Mouse (Mus musculus) embryonic facial prominence, embryonic 14.5 days (tissue): ENCODE measurements around the gene Samd4b. TPM values are rescaled to one million over a fixed set of nuclear protein-coding genes. Genes with fewer than 3 reads are reported as not detected.

Experiments used
- ATAC-seq: fragments of 200-750 bp; cut with Nextera tagmentation; 2 replicates; pipeline ENCODE4 v1.8.0; 2017; ENCODE audit warnings: low read depth, moderate number of reproducible peaks, moderate TSS enrichment
- DNase-seq: peaks from one replicate; pipeline ENCODE4 v3.0.0-alpha.2; 2015; ENCODE audit warnings: low spot score
- H3K27ac ChIP-seq: fragments of 300-500 bp; sonication (generic); replicated peaks from 2 replicates; pipeline ENCODE4 v1.5.1; 2014; ENCODE audit warnings: low read depth, mild to moderate bottlenecking, low read length, moderate library complexity
- H3K27me3 ChIP-seq: fragments of 300-500 bp; sonication (generic); replicated peaks from 2 replicates; pipeline ENCODE4 v1.6.1; 2014; ENCODE audit warnings: low read length; ENCODE audit not compliant: control insufficient read depth, insufficient read depth
- H3K36me3 ChIP-seq: fragments of 300-500 bp; sonication (generic); 2 replicates; pipeline ENCODE4 v1.6.1; 2014; ENCODE audit warnings: low read length, mixed read lengths; ENCODE audit not compliant: control insufficient read depth, insufficient read depth
- H3K4me1 ChIP-seq: fragments of 300-500 bp; sonication (generic); 2 replicates; pipeline ENCODE4 v1.6.1; 2014; ENCODE audit warnings: antibody characterized with exemption, low read length; ENCODE audit not compliant: control insufficient read depth, insufficient read depth
- H3K4me2 ChIP-seq: fragments of 300-500 bp; sonication (generic); 2 replicates; pipeline ENCODE4 v1.6.1; 2014; ENCODE audit warnings: low read depth, mild to moderate bottlenecking, low read length, moderate library complexity, mixed read lengths
- H3K4me3 ChIP-seq: fragments of 300-500 bp; sonication (generic); 2 replicates; pipeline ENCODE4 v1.5.1; 2014; ENCODE audit warnings: low read depth, mild to moderate bottlenecking, low read length
- H3K9ac ChIP-seq: fragments of 300-500 bp; sonication (generic); 2 replicates; pipeline ENCODE4 v1.6.1; 2014; ENCODE audit warnings: low read depth, mild to moderate bottlenecking, low read length, moderate library complexity, mixed read lengths
- H3K9me3 ChIP-seq: fragments of 300-500 bp; sonication (generic); 2 replicates; pipeline ENCODE4 v1.6.1; 2016; ENCODE audit warnings: low read length; ENCODE audit not compliant: control insufficient read depth
- WGBS: fragments of 180-500 bp; shearing (Covaris S2); extraction: QIAGEN DNeasy Blood & Tissue Kit; methylation state at CpG from one replicate; pipeline ENCODE4 v1.1.7; 2014; 5-methylcytosine and 5-hydroxymethylcytosine counted together
- polyA plus RNA-seq: library from polyadenylated mRNA; unstranded; fragments of >200 nt; fragmentation: Nextera tagmentation; extraction: Ambion mirVana; gene quantifications from 2 replicates; pipeline ENCODE4 v1.2.1, GENCODE M21; 2014

Gene Samd4b
- polyA plus RNA-seq, 1 experiment from 2014 or later = 33.8 TPM

DNA sequence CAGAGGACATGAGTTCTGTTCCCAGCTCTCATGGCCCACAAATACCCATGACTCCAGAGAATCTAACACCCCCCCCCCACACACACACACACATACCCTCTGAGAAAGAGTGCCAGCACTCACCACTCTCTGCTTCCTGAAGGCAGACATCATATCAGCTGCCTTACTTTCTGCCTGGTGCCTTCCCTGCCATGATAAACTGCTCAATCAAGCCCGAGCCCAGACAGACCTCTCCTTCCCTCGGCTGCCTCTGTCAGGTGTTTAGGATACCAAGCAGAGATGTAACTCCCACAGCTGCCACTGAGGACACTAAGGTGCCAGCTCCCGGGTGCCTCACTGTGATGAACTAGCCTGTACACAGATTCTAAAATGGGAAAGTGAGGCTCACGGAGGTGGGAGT is 13.5 kb downstream of the Samd4b start:
- Histone ChIP-seq H3K9me3 (no peaks in the 10 kb centered on the region), H3K4me3 (no peak overlapping the region), H3K4me1 (peaks cover 38% of the 10 kb centered on the region), H3K27ac (no peak overlapping the region), H3K9ac (no peak overlapping the region), H3K4me2 (no peak overlapping the region), H3K36me3 (0 out of 2 replicates have a peak, but pooled peaks cover 2% of the 10 kb centered on the region), H3K27me3 (no peaks in the 10 kb centered on the region)
- ATAC-seq (no peak), DNase-seq (no peak)
- WGBS = 69% methylated on average over 4 of the region's 4 CpGs

DNA sequence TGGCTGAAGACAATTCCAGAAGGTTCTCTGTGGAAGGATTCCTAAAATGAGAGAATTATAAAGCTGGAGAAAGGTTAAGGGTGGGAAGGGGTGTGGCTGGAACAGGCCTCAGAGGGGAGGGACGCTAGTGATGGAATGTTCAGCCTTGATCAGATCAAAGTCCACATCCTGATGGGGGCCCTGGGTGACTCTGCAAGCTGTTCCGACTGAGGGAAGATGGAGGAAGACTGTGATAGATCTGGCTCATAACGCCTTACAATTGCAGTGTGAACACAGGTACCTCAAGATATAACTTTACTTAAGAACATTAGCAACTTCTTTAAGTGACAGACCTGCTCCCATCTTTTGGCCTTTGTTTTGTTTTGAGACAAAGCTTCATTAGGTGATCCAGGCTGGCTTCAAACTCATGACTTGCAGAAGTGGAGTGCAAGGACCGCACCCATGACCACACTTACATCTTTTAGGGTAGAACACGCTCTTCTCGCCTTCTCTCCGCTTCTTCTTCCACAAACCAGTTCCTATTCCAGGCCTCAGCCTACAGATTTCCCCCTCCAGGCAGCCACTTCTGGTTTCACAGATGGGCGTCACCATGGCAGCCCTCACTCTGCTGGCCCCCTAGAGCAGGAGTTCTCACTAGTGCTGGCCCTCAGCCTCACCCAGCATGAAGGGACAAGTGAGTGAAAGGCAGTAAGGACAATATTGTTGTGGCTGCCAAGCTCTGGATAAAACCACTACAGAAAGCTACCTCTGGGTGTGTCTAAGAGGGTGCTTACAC is 14.2 kb downstream of the Samd4b start:
- H3K4me3 ChIP-seq = no peak overlapping the region
- no peaks in the 10 kb centered on the region for H3K9me3 ChIP-seq
- no peak overlapping the region for H3K27ac ChIP-seq
- no peak overlapping the region for H3K4me2 ChIP-seq
- no peaks in the 10 kb centered on the region for H3K27me3 ChIP-seq
- H3K36me3 ChIP-seq = 0 out of 2 replicates have a peak, but pooled peaks cover 2% of the 10 kb centered on the region
- no peak overlapping the region for H3K9ac ChIP-seq
- peaks cover 37% of the 10 kb centered on the region for H3K4me1 ChIP-seq
- no peak for DNase-seq
- no peak for ATAC-seq
- 73% methylated on average over 8 of the region's 8 CpGs for WGBS

DNA sequence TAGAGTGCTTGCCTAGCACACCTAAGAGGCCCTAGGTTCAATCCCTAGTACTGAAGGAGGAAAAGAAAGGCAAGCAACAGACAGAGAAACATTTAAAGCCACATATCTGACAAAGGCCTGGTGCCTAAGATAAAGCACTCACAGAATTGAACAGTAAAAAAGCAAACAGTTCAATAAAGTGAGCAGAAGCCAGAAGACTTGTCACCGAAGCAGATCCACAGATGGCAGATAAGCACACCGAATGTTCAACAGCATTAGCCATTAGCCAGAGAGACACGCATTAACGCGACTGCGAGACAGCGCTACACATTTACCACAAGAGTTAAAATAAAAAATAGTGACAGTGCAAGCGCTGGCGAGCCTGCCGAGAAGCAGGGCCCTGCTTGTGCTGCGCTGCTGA is 15.1 kb downstream of the Samd4b start:
- Histone ChIP-seq H3K4me1 (peaks cover 29% of the 10 kb centered on the region), H3K4me3 (no peak overlapping the region), H3K36me3 (0 out of 2 replicates have a peak, but pooled peaks cover 2% of the 10 kb centered on the region), H3K27me3 (no peaks in the 10 kb centered on the region), H3K9ac (no peak overlapping the region), H3K27ac (no peak overlapping the region), H3K9me3 (no peaks in the 10 kb centered on the region), H3K4me2 (no peak overlapping the region)
- 76% methylated on average over 11 of the region's 11 CpGs for WGBS
- DNase-seq (no peak), ATAC-seq (no peak)

DNA sequence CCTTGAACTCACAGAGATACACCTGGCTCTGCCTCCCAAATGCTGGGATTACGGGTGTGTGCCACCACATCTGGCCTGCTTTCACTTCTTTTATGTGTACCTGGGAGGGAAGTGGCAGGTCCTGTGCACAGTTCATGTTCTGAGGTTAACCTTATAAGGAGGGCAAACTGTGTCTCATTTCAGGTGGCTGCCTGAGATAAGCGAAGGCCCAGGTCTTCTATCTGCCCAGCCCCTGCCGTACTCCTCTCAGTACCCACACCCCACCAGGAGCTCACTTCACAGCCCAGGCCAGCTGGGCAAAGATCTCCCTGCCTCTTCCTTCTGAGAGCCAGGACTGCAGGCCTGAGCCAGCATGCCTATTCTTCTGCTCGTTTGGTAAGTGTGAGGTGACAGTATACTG is 16.2 kb downstream of the Samd4b start:
- H3K4me1 ChIP-seq = peaks cover 29% of the 10 kb centered on the region
- H3K36me3 ChIP-seq = 0 out of 2 replicates have a peak, but pooled peaks cover 2% of the 10 kb centered on the region
- ATAC-seq (no peak), DNase-seq (no peak)
- H3K9me3 ChIP-seq = no peaks in the 10 kb centered on the region
- no peak overlapping the region for H3K27ac ChIP-seq
- H3K27me3 ChIP-seq = no peaks in the 10 kb centered on the region
- 70% methylated on average over 4 of the region's 4 CpGs for WGBS
- no peak overlapping the region for H3K4me2 ChIP-seq
- no peak overlapping the region for H3K9ac ChIP-seq
- H3K4me3 ChIP-seq = no peak overlapping the region

DNA sequence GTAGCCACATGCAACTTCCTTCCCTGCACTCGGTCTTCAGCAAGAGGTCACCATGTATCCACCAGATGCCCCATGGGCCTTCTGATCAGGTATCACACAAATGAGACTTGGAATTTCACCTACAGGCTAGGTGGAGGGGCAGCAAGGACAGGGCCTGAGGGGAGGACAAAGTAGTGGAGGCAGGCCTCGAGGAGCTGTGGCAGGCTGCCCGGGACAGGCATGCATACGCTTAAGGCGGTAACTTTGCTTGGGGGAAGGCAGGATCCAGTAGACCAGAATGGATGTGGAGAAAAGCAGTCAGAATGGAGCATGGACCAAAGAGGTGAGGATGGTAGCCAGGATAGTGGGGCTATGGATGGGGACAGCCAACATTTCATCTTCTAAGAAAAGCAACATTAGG is 18.1 kb downstream of the Samd4b start:
- Histone ChIP-seq H3K27ac (no peak overlapping the region), H3K9me3 (no peaks in the 10 kb centered on the region), H3K4me1 (peaks cover 34% of the 10 kb centered on the region), H3K9ac (no peak overlapping the region), H3K4me3 (no peak overlapping the region), H3K4me2 (no peak overlapping the region), H3K36me3 (0 out of 2 replicates have a peak, but pooled peaks cover 2% of the 10 kb centered on the region), H3K27me3 (no peaks in the 10 kb centered on the region)
- WGBS = 60% methylated on average over 5 of the region's 5 CpGs
- no peak for ATAC-seq
- DNase-seq = no peak

DNA sequence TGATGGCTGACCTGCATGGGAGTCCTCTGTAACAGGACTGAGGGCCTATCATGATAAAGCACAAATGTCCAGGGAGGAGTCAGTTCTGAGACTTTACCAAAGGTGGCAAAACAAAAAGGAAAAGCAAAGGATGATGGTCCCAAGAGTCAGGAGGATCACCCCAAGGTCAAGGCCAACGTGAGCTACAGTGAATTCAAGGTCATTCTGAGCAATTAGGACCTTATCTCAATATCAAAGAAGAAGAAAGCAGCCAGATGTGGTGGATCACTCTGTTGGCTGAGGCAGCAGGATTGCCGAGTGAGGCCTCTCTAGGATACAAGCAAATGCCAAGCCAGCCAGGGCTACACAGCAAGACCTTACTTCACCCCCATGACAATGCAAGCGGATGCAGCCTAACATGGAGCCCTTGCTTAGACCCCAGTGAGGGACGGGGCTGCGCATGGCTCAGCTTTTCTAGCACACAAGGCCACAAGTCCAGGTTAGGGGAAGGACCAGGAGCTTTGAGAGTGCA is 19.3 kb downstream of the Samd4b start:
- ATAC-seq (no peak), DNase-seq (no peak)
- 64% methylated on average over 5 of the region's 5 CpGs for WGBS
- H3K36me3 ChIP-seq = 0 out of 2 replicates have a peak, but pooled peaks cover 2% of the 10 kb centered on the region
- H3K4me1 ChIP-seq = peaks cover 25% of the 10 kb centered on the region
- no peaks in the 10 kb centered on the region for H3K27me3 ChIP-seq
- H3K9me3 ChIP-seq = no peaks in the 10 kb centered on the region
- H3K9ac ChIP-seq = no peak overlapping the region
- H3K4me2 ChIP-seq = no peak overlapping the region
- H3K4me3 ChIP-seq = no peak overlapping the region
- 0 out of 2 replicates have a peak overlapping the region, but pooled peaks have one; percentile 10 for H3K27ac ChIP-seq

DNA sequence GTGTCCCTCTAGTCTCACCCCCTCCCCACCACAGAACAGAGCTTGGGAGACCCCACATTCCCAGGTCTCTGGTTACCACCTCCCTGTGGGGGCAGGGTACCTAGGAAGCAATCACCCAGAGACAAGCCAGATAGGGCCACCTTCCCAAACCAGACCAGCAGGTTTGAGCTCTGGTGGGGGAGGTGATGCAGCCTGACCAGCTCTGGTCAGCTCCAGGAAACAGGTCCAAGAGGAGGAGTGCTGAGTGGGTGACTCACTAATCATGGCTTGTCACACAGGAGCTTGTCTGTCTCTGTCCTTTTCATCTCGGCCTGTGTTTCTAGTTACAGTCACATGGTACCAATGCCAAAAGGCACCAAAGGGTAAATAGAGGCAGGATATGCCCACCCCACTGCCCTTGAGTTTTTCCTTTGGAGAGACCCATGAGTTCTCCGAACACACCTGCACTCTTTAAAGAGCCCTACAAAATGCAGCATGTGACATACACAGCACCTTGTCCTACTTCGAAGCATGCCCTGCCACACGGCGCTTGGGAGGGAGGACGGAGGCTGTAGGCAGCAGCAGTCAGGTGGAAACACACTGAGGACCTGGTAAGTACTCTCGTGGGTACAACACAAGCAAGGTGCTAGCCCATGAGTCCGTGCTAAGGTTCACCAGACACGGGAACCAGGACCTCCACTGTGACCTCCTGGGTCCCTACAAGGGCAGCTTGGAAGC is 20.0 kb downstream of the Samd4b start:
- WGBS = 70% methylated on average over 9 of the region's 9 CpGs
- ATAC-seq (peak; percentile 51; the same call in 1 of the 2 replicates), DNase-seq (peak; percentile 62)
- Histone ChIP-seq H3K36me3 (no peaks in the 10 kb centered on the region), H3K27ac (peak overlapping the region; percentile 70; the same call in 1 of the 2 replicates), H3K27me3 (no peaks in the 10 kb centered on the region), H3K4me2 (no peak overlapping the region), H3K9me3 (no peaks in the 10 kb centered on the region), H3K4me3 (no peak overlapping the region), H3K4me1 (peaks cover 21% of the 10 kb centered on the region), H3K9ac (no peak overlapping the region)

DNA sequence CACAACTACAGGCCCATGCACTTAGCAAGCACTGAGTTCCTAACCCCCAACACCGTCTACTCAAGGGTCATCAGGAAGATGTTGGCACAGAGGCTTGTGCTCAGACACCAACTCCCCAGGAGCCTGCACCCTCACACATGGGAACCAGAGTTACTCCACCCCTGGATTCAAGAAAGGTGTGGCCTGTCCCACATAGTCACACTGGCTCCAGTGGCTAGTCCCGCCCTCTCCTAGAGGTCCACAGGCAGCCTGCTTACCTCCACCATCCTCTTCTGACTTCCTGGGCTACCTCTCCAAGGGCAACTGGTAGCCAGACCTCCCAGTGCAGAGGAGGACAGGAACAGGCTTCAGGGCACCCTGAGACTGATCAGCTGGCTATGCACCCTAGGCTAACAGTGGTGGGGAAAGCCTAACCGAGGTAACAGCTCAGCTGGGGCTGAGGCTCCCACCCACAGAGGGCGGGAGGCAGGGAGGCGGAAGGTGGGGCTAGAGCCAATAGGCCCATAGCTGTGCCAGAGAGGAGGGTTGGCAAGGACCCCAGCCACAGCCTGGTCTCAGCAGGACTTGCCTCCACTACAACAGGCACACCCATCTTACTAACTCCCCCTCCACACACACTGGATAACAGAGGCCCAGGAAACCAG is 21.6 kb downstream of the Samd4b start:
- DNase-seq (peak; percentile 85), ATAC-seq (peak; percentile 89)
- Histone ChIP-seq H3K36me3 (no peaks in the 10 kb centered on the region), H3K4me2 (no peak overlapping the region), H3K4me1 (peaks cover 21% of the 10 kb centered on the region), H3K27ac (0 out of 2 replicates have a peak overlapping the region, but pooled peaks have one; percentile 70), H3K27me3 (no peaks in the 10 kb centered on the region), H3K9me3 (no peaks in the 10 kb centered on the region), H3K4me3 (no peak overlapping the region), H3K9ac (peak overlapping the region; percentile 7; the same call in 1 of the 2 replicates)
- 70% methylated on average over 5 of the region's 5 CpGs for WGBS
